Mouse (Mus musculus) kidney, adult 2 months (tissue): ENCODE measurements around the gene Unc5b. TPM values are rescaled to one million over a fixed set of nuclear protein-coding genes. Genes with fewer than 3 reads are reported as not detected.

Source experiments
- DNase-seq: peaks from one replicate; pipeline ENCODE4 v3.0.0; 2021
- H3K27ac ChIP-seq: fragments of 200-500 bp; 2 replicates; pipeline ENCODE4 v1.5.1; 2012; ENCODE audit warnings: low read depth, low read length, control low read depth, inconsistent platforms; ENCODE audit not compliant: insufficient read depth
- H3K27me3 ChIP-seq: fragments of 200-500 bp; replicated peaks from 2 replicates; pipeline ENCODE4 v1.6.1; 2012; ENCODE audit warnings: mild to moderate bottlenecking, moderate library complexity, low read length, inconsistent platforms; ENCODE audit not compliant: control insufficient read depth, insufficient read depth
- H3K36me3 ChIP-seq: fragments of 200-500 bp; 2 replicates; pipeline ENCODE4 v1.6.1; 2012; ENCODE audit warnings: mild to moderate bottlenecking, moderate library complexity, low read length, inconsistent platforms; ENCODE audit not compliant: control insufficient read depth, insufficient read depth
- H3K4me1 ChIP-seq: fragments of 200-500 bp; 2 replicates; pipeline ENCODE4 v1.6.1; 2011; ENCODE audit warnings: low read length; ENCODE audit not compliant: control insufficient read depth, insufficient read depth
- H3K4me3 ChIP-seq: fragments of 200-500 bp; 2 replicates; pipeline ENCODE4 v1.5.1; 2011; ENCODE audit warnings: mild to moderate bottlenecking, low read depth, low read length, control low read depth; ENCODE audit not compliant: insufficient read depth
- CTCF ChIP-seq: fragments of 200-500 bp; conservative IDR thresholded peaks from 2 replicates; pipeline ENCODE4 v1.5.1; 2011; ENCODE audit warnings: low read depth, mild to moderate bottlenecking, control low read depth, low read length, moderate library complexity, mixed read lengths; ENCODE audit not compliant: insufficient read depth, insufficient read length
- POLR2A ChIP-seq: fragments of 200-500 bp; IDR thresholded peaks from one replicate; pipeline ENCODE4 v1.6.1; 2011; ENCODE audit warnings: low read depth, low read length, control low read depth
- WGBS: fragments of 180-500 bp; shearing (Covaris S2); methylation state at CpG from one replicate; pipeline ENCODE4 v1.1.7; 2018; 5-methylcytosine and 5-hydroxymethylcytosine counted together
- polyA plus RNA-seq: library from polyadenylated mRNA; depleted of rRNA; stranded (reverse); fragments of >200 nt; gene quantifications from 2 replicates; pipeline ENCODE4 v1.2.3, GENCODE M21; 2012

Unc5b gene
- polyA plus RNA-seq, 1 experiment: 6.1 TPM

DNA sequence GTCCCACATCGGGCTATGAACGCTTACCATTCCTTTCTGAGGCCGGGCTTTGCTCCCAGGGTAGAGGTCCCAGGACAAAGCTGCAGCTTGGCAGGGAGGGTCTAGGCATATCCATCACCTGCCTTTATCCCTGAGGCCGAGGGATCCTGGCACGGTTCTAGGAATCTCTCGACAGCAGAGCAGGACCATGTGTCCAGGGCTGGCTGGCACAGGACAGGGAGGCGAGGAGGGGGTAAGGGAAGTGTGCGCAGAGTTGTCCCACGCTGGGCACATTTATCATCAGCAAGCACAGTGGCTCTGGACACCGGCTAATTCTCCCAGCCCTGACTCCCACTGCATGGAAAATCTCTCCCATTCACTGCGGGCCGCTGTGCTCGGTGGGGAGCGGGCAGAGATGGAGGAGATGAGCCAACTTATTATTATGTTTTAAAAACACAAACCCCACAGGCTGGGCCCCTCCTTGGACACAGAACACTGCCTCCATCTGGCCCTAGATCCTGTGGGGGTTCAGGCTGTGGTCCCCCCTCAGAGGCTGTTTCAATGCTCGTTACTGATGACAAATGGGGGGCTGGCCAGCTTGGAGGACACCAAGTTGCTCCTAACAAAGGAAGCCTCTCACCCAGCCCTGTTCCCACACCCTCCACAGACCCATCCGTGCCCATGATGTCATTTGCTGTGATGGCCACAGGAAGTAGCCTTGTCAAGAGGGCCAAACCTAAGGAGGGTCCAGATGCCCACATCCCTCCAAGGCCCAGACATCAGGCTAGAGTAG is 43.9 kb downstream of the Unc5b start:
- H3K27ac ChIP-seq: no peak overlapping the region
- WGBS: 86% methylated on average over 16 of the region's 16 CpGs
- H3K36me3 ChIP-seq: no peaks in the 10 kb centered on the region
- H3K27me3 ChIP-seq: no peaks in the 10 kb centered on the region
- no peak for DNase-seq
- no peaks in the 10 kb centered on the region for H3K4me1 ChIP-seq
- no peak overlapping the region for H3K4me3 ChIP-seq
- TF ChIP-seq CTCF (no peak), POLR2A (no peak)

- WGBS: 67% methylated on average over 2 of the region's 2 CpGs
- Histone ChIP-seq H3K4me1 (no peaks in the 10 kb centered on the region), H3K27me3 (no peaks in the 10 kb centered on the region), H3K4me3 (no peak overlapping the region), H3K27ac (no peak overlapping the region), H3K36me3 (no peaks in the 10 kb centered on the region)
- DNase-seq: peak; percentile 39
- no peak for TF ChIP-seq CTCF
- no peak for TF ChIP-seq POLR2A
These were observed 47.8 kb downstream of the Unc5b start for GRCm38 (mm10) chr10:60783608-60784007.

- Histone ChIP-seq H3K27me3 (no peaks in the 10 kb centered on the region), H3K36me3 (no peaks in the 10 kb centered on the region), H3K4me3 (no peak overlapping the region), H3K27ac (no peak overlapping the region), H3K4me1 (no peaks in the 10 kb centered on the region)
- TF ChIP-seq POLR2A: no peak
- peak; percentile 95 for TF ChIP-seq CTCF
- WGBS: 9% methylated on average over 9 of the region's 9 CpGs
- peak; percentile 83 for DNase-seq
These were observed 51.8 kb downstream of the Unc5b start for GRCm38 (mm10) chr10:60779628-60780027.

DNA sequence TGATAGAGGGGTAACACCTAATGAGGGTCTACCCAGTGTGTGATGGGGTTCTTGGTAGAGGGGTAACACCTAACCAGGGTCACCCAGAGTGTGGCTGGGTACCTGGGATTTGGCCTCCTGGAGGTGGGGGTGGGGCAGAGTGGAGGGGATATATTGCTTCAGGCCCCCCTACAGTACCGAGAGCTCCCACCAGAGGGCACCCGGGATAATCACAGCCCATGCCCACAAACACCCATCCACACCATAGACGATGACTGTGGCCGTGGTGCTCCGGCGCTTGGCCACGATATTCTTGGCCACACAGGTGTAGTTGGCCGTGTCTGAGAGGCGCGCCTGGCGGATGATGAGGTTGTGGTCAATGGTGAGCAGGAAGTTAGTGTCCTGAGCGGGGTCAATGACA is 52.8 kb downstream of the Unc5b start:
- H3K27ac ChIP-seq: no peak overlapping the region
- no peaks in the 10 kb centered on the region for H3K4me1 ChIP-seq
- no peak for TF ChIP-seq POLR2A
- peak; percentile 46; the same call in 1 of the 2 replicates for TF ChIP-seq CTCF
- H3K27me3 ChIP-seq: no peaks in the 10 kb centered on the region
- 52% methylated on average over 12 of the region's 12 CpGs for WGBS
- peak; percentile 33 for DNase-seq
- H3K36me3 ChIP-seq: no peaks in the 10 kb centered on the region
- no peak overlapping the region for H3K4me3 ChIP-seq

GRCm38 (mm10) chr10:60775473-60775872 is 55.9 kb downstream of the Unc5b start:
- TF ChIP-seq CTCF (peak; percentile 38), POLR2A (no peak)
- H3K36me3 ChIP-seq: no peaks in the 10 kb centered on the region
- 82% methylated on average over 6 of the region's 6 CpGs for WGBS
- H3K4me3 ChIP-seq: no peak overlapping the region
- no peaks in the 10 kb centered on the region for H3K27me3 ChIP-seq
- H3K4me1 ChIP-seq: no peaks in the 10 kb centered on the region
- no peak overlapping the region for H3K27ac ChIP-seq
- no peak for DNase-seq

DNA sequence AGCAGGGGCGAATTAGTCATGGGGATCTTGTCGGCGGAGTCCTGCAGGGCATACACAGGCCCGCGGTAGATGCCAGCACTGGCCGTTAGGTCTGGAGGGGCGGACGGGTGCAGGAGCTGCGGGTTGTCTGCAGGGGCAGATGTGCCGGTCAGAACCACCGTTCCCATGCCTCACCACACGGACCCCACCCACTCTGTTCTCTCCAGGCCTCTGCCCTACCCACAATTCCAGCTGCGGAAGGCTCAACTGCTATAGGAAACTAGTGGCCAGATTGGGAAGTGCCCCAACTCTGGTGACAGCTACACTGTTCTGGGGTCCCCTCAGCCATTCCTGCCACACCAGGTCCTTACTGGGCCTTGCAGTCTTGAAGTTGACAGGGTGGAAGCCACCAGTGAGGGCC is 56.8 kb downstream of the Unc5b start:
- Histone ChIP-seq H3K4me3 (no peak overlapping the region), H3K27ac (no peak overlapping the region), H3K36me3 (no peaks in the 10 kb centered on the region), H3K4me1 (no peaks in the 10 kb centered on the region), H3K27me3 (no peaks in the 10 kb centered on the region)
- 97% methylated on average over 13 of the region's 13 CpGs for WGBS
- DNase-seq: no peak
- TF ChIP-seq CTCF (no peak), POLR2A (no peak)

GRCm38 (mm10) chr10:60770855-60771254 is 60.5 kb downstream of the Unc5b start:
- no peak for TF ChIP-seq POLR2A
- no peak for TF ChIP-seq CTCF
- no peaks in the 10 kb centered on the region for H3K36me3 ChIP-seq
- H3K4me1 ChIP-seq: no peaks in the 10 kb centered on the region
- no peak for DNase-seq
- H3K4me3 ChIP-seq: no peak overlapping the region
- H3K27me3 ChIP-seq: no peaks in the 10 kb centered on the region
- WGBS: 64% methylated on average over 4 of the region's 4 CpGs
- H3K27ac ChIP-seq: no peak overlapping the region

- no peaks in the 10 kb centered on the region for H3K36me3 ChIP-seq
- 96% methylated on average over 7 of the region's 7 CpGs for WGBS
These were observed 62.8 kb downstream of the Unc5b start for GRCm38 (mm10) chr10:60768614-60769013.

More at GRCm38 (mm10) chr10:60768614-60769013, 62.8 kb downstream of the Unc5b start:
- no peak overlapping the region for H3K4me3 ChIP-seq
- no peak overlapping the region for H3K27ac ChIP-seq
- no peaks in the 10 kb centered on the region for H3K27me3 ChIP-seq
- no peak for DNase-seq
- no peaks in the 10 kb centered on the region for H3K4me1 ChIP-seq
- TF ChIP-seq CTCF (no peak), POLR2A (no peak)
